Mouse (Mus musculus) common myeloid progenitor, adult 5-6 weeks (primary cell): ENCODE results near the gene Nav1. TPM values are rescaled to one million over a fixed set of nuclear protein-coding genes. Genes with fewer than 3 reads are reported as not detected.

ENCODE experiments used
- ATAC-seq: replicated peaks from 2 replicates; pipeline ENCODE4 v1.8.0; 2016; ENCODE audit warnings: low read depth, mild to moderate bottlenecking, moderate TSS enrichment, inconsistent platforms; ENCODE audit not compliant: poor library complexity, severe bottlenecking
- total RNA-seq: library from RNA; stranded (forward); fragments of 200-1000, 187-1606 nt; gene quantifications from 2 replicates; pipeline ENCODE4 v1.2.3, GENCODE M21; 2017

Nav1 gene
- total RNA-seq, 1 experiment from 2014 or later = 7.7 TPM

DNA sequence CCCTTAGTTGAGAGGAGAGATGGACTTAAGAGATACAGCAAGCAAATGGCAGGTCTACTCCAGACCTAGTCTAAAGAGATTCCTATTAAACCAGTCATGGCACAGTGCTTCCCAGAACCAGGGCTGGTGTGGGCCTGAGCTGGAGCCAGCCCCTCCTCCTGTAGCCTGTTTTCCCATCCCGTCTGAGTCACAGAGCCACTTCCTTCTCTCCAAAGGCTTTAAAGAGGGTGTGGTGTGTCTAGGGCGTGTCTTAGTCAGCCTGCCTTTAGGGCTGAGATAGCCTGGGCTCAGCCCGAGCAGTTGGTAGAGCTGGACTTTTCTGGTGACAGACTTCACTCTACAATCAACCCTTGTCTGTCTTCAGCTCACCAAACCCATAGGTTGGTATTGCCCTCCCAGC is 140.2 kb downstream of the Nav1 start:
- no peak for ATAC-seq

GRCm38 (mm10) chr1:135465734-135466133 is 141.4 kb downstream of the Nav1 start:
- ATAC-seq = no peak

- ATAC-seq = no peak
These were observed 144.4 kb downstream of the Nav1 start for GRCm38 (mm10) chr1:135462736-135463135.

DNA sequence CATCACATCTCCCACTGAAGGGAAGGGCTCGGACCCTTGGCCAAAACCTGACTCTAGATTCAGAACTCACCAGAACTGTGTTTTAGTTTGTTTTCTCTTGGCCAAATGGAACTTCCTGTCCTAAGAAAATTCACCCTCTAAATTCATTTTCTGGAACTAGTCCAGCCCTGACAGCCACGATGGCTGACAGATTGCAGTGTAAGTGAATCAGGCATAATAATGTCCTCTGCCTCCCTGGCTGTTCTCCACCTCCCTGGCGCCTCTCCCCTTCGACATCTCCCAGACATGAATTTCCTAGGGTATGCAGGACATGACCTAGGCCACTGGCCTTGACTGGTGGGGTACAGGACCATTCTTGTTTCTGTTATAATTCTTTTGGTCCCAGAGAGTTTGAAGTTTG is 144.8 kb downstream of the Nav1 start:
- no peak for ATAC-seq

DNA sequence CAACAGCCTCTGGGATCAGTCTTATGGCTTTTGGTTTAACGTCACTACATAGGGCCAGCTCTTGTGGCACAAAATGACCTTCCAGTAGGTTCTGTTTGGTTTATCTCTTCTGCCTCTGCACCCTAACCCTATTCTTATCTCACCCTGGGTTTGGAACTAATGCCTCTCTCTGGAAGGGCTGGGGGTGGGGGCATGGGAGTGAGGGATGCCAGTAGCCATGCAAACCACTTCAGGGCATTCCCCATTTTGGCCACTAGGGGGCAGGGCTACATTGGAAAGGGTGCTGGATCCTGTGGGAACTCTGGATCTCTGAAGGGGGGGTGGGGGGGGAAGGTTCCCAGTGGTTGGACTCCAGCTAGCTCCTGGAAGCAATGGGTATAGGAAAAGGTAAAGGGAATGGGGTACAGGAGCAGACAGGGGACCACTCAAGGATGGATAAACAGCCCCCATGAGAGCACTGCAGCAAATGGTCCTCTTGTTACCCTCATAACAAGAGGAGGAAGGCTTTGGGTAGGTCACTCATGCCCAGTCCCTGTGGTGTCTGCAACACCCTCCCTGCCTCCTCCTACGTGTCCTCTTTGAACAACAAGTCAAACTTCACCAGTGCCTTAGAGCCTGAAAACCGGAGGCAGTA is 145.9 kb downstream of the Nav1 start:
- no peak for ATAC-seq

DNA sequence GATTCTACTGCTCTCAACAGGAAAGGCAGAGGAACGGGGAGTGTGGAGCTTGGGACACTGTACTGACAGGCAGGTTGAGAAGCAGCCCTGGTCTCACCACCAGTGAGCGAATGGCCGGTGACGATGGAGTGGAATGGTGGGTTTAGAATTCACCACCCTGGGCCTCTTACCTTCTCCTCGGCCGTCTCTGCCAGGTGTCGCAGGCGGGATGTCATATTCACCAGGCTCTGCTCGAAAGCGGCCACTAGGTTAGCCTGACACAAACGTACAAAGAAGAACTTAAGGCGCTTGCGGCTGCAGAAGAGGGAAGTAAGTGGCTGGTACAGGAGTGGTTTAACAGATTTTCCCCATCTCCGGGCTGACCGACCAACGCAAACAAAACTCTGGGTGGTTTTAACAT is 146.6 kb downstream of the Nav1 start:
- no peak for ATAC-seq

- ATAC-seq = no peak
These were observed 149.2 kb downstream of the Nav1 start for GRCm38 (mm10) chr1:135457860-135458259.

- ATAC-seq = peak; percentile 93
These were observed 154.8 kb downstream of the Nav1 start for GRCm38 (mm10) chr1:135452259-135452658.

DNA sequence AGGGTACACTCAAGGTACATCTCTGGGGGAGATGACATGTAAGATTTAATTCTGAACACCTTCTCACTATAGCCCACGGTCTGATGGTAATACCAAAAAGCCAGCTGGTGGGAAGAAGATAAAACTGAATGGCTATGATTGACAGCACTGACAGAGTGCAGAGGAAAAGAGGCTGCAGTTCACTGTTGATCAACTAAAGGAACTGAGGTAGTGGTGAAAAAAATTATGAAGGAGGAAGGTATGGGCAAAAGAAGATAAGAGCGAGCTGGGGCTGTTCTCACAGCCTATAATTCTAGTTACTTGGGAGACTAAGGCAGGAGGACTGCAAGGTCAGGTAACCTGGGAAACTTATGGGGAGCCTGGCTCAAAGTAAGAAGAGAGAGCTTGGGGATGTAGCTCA is 155.7 kb downstream of the Nav1 start:
- ATAC-seq = no peak

DNA sequence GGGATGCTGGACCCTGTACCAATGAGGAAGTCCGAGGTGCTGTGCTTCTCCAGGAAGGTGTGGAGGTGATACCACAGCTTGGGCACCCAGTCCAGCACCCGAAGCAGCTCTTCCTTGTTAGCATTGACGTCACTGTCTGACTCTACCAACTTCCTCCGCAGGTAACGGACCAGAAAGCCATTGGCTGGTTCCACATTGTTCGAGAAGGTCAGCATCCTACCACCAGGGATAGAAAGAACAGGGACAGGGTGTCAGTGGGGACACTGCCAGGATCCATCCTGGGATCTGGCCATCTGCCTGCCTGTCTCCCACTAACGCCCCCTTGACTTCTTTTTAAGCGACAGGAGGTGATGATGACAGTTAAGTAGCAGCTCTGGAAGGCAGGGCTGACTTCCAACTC is 157.2 kb downstream of the Nav1 start:
- no peak for ATAC-seq

GRCm38 (mm10) chr1:135448940-135449339 is 158.2 kb downstream of the Nav1 start:
- no peak for ATAC-seq

GRCm38 (mm10) chr1:135443506-135443905 is 163.6 kb downstream of the Nav1 start:
- ATAC-seq = no peak

DNA sequence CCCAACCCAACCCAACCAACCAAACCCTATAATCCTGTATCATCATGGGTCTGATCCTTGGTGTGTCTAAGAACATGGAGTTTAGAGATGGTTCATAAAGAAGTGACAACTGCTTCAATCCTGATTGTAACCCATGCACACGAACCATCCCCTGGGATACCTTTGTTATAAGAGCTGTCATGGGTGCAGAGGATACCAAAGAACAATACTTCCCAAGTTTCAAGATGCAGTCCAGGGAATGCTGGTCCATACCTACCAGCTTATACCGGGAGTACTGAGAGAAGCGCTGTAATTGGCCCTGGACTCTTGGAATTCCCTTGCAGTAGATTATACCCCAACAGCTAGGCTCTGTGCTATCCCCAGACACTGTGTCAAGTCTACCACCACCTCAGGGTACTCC is 165.2 kb downstream of the Nav1 start:
- ATAC-seq = no peak

DNA sequence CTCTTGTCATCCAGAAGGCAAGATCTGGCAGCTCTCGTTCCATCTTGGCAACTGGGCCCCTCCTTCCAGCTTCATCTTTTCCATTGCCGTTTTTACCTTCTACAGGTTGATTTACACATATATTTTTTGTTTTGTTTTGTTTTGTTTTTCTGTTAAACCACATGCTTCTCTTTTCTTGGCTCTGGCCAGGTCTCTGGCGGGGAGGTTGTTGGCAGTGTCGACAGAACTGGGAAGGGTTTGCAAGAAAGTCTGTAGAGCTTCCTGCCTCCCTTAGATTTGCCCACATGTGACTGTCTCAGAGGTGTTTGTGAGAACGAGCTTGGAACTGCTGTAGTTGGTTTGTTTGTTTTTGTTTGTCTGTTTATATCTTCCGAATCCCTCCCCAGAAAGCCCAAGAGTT is 166.1 kb downstream of the Nav1 start:
- no peak for ATAC-seq

- no peak for ATAC-seq
These were observed 168.3 kb downstream of the Nav1 start for GRCm38 (mm10) chr1:135438801-135439200.

- 0 out of 2 replicates have a peak, but pooled peaks have one; percentile 29 for ATAC-seq
These were observed 171.3 kb downstream of the Nav1 start for GRCm38 (mm10) chr1:135435823-135436222.

DNA sequence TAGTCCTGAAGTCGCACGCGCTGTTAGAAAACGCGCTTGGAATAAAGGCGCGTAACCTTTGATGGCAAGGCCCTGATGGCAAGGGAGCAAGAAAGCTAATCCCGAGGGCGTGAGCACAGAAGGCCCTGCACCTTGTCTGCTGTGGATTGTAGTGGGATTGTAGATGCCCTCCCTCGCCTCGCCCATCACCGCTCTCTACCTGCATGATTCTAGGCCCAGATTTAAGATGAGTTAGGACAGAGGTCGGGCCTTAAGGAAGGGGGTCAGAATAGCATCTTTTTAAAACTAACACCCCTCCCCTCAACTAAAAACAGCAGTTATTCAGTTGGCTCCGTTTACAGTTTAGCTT is 176.5 kb downstream of the Nav1 start:
- no peak; the same call in 1 of the 2 replicates for ATAC-seq

DNA sequence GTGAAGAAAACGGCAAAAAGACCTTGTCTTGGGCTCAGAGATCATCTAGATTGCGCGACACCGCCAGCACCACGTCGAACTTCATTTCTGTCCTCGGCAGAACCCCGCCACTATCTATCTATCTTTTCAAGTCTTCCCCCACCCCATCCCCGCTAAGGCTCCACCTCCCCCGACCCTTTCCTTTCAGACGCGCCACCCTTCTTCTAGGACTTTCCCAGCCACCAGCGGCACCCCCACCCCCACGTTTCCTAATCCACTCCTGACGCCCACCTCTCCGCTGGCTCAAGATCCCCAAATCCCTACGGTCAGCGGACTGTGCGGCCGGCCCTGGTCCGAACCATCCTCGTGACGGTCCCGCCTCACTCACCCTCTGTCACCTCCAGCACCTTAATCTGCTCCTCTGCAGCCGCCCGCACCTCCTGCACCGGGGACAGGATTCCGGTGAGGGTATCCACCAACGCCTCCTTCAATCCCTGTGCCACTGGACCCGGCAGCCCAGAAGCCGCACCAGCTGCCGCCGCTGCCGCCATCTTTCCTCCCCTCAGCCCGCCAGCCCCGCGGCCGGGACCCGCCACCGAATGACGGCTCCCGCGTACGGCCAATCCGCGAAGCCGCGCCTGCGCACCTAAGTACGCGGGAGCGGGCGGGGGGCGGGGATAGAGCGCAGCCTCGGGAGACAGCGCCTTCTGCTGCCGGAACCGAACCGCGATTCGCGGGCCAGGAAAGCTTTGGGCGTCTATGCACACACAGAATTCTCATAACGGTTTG is 177.0 kb downstream of the Nav1 start, which contains the start of gene Ipo9:
TSS of gene Ipo9 (minus strand) at position 599 of the 768 bp plus-strand sequence.
- peak; percentile 93 for ATAC-seq

DNA sequence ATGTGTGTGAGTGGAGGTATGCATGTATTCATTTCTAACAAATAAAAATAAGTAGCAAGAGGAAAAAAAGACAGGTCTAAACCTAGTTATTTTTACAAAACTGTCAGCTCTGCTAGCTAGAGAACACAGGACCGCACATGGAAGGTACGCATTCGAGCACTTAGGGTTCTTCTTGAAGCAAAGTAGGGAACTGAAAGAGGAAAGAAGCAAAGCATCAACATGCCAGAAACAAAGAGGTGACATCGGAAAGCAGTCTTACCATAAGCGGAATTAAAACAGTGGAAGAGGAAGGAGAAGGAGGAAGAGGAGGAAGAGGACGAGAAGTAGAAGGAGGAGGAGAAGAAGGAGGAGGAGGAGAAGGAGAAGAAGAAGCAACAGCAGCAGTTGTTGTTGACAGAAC is 179.7 kb downstream of the Nav1 start:
- no peak for ATAC-seq

- no peak for ATAC-seq
These were observed 180.4 kb downstream of the Nav1 start for GRCm38 (mm10) chr1:135426645-135427044.

- no peak for ATAC-seq
These were observed 184.3 kb downstream of the Nav1 start for GRCm38 (mm10) chr1:135422772-135423171.

DNA sequence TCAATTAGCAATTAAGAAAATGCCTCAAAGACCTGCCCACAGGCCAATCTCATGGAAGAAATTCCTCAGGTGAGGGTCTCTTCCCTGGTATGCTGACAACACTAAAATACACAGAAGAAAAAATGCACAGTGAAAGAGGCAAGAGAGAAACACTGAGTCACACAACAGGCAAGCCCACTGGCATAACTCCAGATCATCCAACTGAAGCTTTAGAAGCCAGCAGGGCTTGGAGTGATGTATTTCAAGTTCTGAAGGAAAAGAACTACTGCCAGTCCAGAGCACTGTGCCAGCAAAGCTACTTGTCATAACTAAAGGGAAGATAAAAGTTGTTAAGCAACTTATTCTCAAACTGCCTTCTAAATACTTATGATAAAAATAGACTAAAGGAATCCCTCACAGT is 193.1 kb downstream of the Nav1 start:
- ATAC-seq = no peak
